Mouse (Mus musculus) liver, embryonic 14.5 days (tissue): ENCODE results near the gene Polk.

Experiments
- CTCF ChIP-seq: IDR thresholded peaks from 2 replicates; pipeline ENCODE4 v1.5.1; 2016; ENCODE audit warnings: antibody characterized with exemption, low read depth, control low read depth
- EP300 ChIP-seq: IDR thresholded peaks from 2 replicates; pipeline ENCODE4 v1.6.1; 2016; ENCODE audit warnings: antibody characterized with exemption, low read depth

GRCm38 (mm10) chr13:96542901-96543891, 817 bp upstream of the Polk start:
- TF ChIP-seq CTCF (no peak), EP300 (no peak)
